Mouse (Mus musculus) frontal cortex, postnatal 36 days (tissue): ENCODE data around the gene Map3k21.

Experiments
- DNase-seq, 2 experiments: peaks; one replicate each; pipeline ENCODE4 v3.0.0; 2022; ENCODE audit warnings: low spot score in 2 of 2

Gene Map3k21

GRCm38 (mm10) chr8:125971336-125971735, 61.1 kb downstream of the Map3k21 start:
- DNase-seq, result peak; percentile 73 to 90

GRCm38 (mm10) chr8:125975981-125976380, 65.7 kb downstream of the Map3k21 start:
- no peak for DNase-seq

- DNase-seq, result no peak
These were observed 70.6 kb downstream of the Map3k21 start for GRCm38 (mm10) chr8:125980826-125981225.

- DNase-seq, result no peak
These were observed 73.3 kb downstream of the Map3k21 start for GRCm38 (mm10) chr8:125983515-125983914.

GRCm38 (mm10) chr8:125984140-125984539, 73.9 kb downstream of the Map3k21 start:
- no peak for DNase-seq

- DNase-seq, result no peak
These were observed 75.1 kb downstream of the Map3k21 start for GRCm38 (mm10) chr8:125985364-125985763.

- DNase-seq, result no peak
These were observed 76.8 kb downstream of the Map3k21 start for GRCm38 (mm10) chr8:125986999-125987589.

- DNase-seq, result no peak
These were observed 77.7 kb downstream of the Map3k21 start for GRCm38 (mm10) chr8:125987996-125988395.

- DNase-seq, result no peak
These were observed 83.4 kb downstream of the Map3k21 start for GRCm38 (mm10) chr8:125993636-125994035.

GRCm38 (mm10) chr8:125995101-125995986, 85.1 kb downstream of the Map3k21 start, which contains the start of gene Kcnk1:
Kcnk1 (plus strand) TSS chr8:125995170.
- DNase-seq, result peak; percentile 85

GRCm38 (mm10) chr8:125996031-125996839, 86.0 kb downstream of the Map3k21 start:
- peak in 1 of 2 experiments; percentile 44 for DNase-seq

- no peak for DNase-seq
These were observed 86.7 kb downstream of the Map3k21 start for GRCm38 (mm10) chr8:125996980-125997379.
